Mouse (Mus musculus): ENCODE measurements around the gene Chek2.

Gene Chek2

GRCm38 (mm10) chr5:110898169-110898568, 58.4 kb downstream of the Chek2 start:
- DNase-seq (ENCODE audit: low read depth, low spot score), result no peak

DNA sequence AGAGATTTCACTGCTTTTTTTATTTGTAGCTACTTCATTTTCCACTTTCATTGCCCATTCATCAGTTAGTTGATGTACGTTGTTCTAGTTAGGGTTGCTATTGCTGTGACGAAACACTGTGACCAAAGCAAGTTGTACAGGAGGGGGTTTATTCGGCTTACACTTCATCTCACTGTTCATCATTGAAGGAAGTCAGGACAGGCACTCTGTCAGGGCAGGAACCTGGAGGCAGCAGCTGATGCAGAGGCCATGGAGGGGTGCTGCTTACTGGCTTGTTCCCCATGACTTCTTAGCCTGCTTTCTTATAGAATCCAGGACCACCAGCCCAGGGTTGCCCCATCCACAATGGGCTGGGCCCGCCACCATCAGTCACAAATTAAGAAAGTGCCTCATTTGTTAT, 59.0 kb downstream of the Chek2 start:
- no peak for DNase-seq (ENCODE audit: low read depth, low spot score)

GRCm38 (mm10) chr5:110900331-110900730, 60.6 kb downstream of the Chek2 start:
- DNase-seq (ENCODE audit: low read depth, low spot score), result no peak

- DNase-seq (ENCODE audit: low read depth, low spot score), result no peak
Measured at GRCm38 (mm10) chr5:110906708-110907107, 66.9 kb downstream of the Chek2 start.

DNA sequence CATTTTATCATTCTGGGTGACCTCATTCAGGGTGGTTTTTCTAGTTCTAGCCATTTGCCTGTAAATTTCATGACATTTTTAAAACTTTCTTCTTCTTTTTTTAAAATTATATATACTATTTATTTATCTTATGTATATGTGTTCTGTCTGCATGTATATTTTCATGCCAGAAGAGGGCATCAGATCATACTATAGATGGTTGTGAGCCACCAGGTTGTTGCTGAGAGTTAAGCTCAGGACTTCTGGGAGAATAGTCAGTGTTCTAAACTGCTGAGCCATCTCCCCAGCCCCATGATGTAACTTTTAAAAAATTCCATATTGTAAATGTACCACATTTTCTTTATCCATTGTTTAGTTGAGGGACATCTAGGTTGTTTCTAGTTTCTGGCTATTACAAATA, 69.1 kb downstream of the Chek2 start:
- no peak for DNase-seq (ENCODE audit: low read depth, low spot score)

DNA sequence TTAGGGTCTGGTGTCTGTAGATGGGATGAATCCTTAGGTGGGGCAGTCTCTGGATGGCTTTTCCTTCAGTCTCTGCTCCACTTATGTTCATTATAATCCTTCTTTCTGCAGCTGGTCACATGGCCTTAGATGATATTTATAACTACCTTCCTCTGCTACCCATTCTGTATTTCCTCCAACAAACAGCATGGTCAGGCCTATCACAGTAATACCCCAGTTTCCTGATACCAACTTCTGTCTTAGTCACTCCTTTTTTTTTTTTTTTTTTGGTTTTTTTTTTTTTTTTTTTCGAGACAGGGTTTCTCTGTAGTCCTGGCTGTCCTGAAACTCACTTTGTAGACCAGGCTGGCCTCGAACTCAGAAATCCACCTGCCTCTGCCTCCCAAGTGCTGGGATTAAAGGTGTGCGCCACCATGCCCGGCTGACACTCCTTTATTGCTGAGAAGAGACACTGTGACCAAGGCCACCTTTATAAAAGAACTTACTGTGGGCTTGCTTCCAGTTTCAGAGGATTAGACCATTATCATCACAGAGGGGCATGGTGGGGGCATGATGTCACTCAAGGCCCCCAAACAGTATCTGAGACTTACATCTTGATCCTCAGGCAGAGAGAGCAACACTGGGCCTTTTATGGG, 70.3 kb downstream of the Chek2 start:
- no peak for DNase-seq (ENCODE audit: low read depth, low spot score)

- no peak for DNase-seq (ENCODE audit: low read depth, low spot score)
Measured at GRCm38 (mm10) chr5:110914859-110915258, 75.1 kb downstream of the Chek2 start.

DNA sequence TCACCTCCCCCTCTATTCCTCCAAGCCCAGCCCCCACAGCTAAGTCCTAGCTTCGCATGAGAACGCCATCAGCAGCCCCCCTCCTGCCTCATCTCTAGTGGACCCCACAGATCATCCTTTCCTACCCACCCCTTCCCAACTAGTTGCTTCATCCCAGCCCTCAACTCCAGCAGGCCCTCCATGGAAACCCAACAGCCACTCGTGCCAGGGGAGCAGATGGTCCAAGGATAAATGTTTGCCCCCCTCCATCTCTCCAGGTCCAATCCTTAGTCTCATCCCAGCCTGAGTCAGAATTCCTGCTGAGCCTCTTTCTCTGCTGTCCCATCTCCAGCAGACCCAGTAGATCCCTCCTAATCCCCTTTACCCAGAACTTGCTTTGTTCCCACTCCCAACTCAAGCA, 76.5 kb downstream of the Chek2 start:
- no peak for DNase-seq (ENCODE audit: low read depth, low spot score)

DNA sequence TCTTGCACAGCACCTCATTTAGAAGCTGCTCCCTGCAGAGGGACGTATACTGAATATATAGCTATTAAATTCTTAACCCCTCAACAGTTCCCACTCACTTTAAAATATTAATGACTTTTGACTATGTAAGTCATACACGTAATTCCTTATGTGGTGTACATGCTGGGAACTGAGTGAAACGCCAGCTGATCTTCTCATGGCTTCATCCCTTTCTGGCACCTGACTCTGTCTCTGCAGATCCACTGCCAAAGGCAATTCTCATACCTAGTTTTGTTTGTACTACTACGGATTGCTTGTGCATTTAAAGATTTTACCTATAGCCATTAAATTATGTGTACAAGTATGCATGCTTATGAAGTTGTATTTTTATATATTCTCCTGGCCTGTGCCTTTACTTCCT, 79.8 kb downstream of the Chek2 start:
- no peak for DNase-seq (ENCODE audit: low read depth, low spot score)

- DNase-seq (ENCODE audit: low read depth, low spot score), result no peak
Measured at GRCm38 (mm10) chr5:110923336-110923735, 83.6 kb downstream of the Chek2 start.
